Mouse (Mus musculus) embryonic facial prominence, embryonic 15.5 days (tissue): ENCODE results near the gene Coro2a. TPM values are rescaled to one million over a fixed set of nuclear protein-coding genes. Genes with fewer than 3 reads are reported as not detected.
A peak's percentile ranks its signal among the peaks of the same experiment; 100 is the strongest.

Source experiments
- ATAC-seq: fragments of 200-750 bp; cut with Nextera tagmentation; 2 replicates; pipeline ENCODE4 v1.8.0; 2017; ENCODE audit warnings: low read depth, moderate TSS enrichment; ENCODE audit not compliant: insufficient number of reproducible peaks, low FRiP score, low TSS enrichment
- H3K27ac ChIP-seq: fragments of 300-500 bp; sonication (generic); replicated peaks from 2 replicates; pipeline ENCODE4 v1.5.1; 2015; ENCODE audit warnings: mild to moderate bottlenecking, inconsistent platforms
- H3K27me3 ChIP-seq: fragments of 300-500 bp; sonication (generic); 2 replicates; pipeline ENCODE4 v1.6.1; 2015; ENCODE audit warnings: inconsistent platforms
- H3K36me3 ChIP-seq: fragments of 300-500 bp; sonication (generic); 2 replicates; pipeline ENCODE4 v1.6.1; 2015; ENCODE audit warnings: mild to moderate bottlenecking, inconsistent platforms
- H3K4me1 ChIP-seq: fragments of 300-500 bp; sonication (generic); 2 replicates; pipeline ENCODE4 v1.6.1; 2015; ENCODE audit warnings: inconsistent platforms
- H3K4me2 ChIP-seq: fragments of 300-500 bp; sonication (generic); replicated peaks from 2 replicates; pipeline ENCODE4 v1.6.1; 2015; ENCODE audit warnings: mild to moderate bottlenecking, inconsistent platforms
- H3K4me3 ChIP-seq: fragments of 300-500 bp; sonication (generic); replicated peaks from 2 replicates; pipeline ENCODE4 v1.5.1; 2015; ENCODE audit warnings: mild to moderate bottlenecking, inconsistent platforms
- H3K9ac ChIP-seq: fragments of 300-500 bp; sonication (generic); 2 replicates; pipeline ENCODE4 v1.6.1; 2015; ENCODE audit warnings: inconsistent platforms
- H3K9me3 ChIP-seq: fragments of 300-500 bp; sonication (generic); replicated peaks from 2 replicates; pipeline ENCODE4 v1.6.1; 2016; ENCODE audit warnings: inconsistent platforms
- WGBS: fragments of 180-500 bp; shearing (Covaris S2); methylation state at CpG from one replicate; pipeline ENCODE4 v1.1.7; 2015; 5-methylcytosine and 5-hydroxymethylcytosine counted together
- polyA plus RNA-seq: library from polyadenylated mRNA; unstranded; fragments of >200 nt; fragmentation: Nextera tagmentation; extraction: Ambion mirVana; gene quantifications from 2 replicates; pipeline ENCODE4 v1.2.1, GENCODE M21; 2015

Coro2a gene
- polyA plus RNA-seq, 1 experiment from 2014 or later, result 6.8 TPM

DNA sequence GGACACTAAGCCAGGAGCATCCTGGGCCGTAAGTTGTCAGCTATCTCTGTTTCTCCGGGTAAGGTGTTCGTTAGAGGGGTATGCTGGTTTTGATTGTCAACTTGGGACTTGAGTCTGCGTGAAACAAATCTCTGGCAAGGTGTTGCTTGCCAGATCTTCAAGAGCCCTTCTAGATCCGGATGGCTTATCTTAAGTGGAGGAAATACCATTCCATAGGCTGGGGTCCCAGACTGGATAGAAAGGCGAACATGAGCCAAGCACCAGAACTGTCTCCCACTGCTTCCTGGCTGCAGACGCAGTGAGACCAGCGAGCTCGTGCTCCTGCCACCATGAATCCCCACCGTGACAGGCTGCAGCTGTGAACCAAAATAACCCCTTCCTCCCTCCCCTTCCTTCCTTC lies 80.5 kb downstream of the Coro2a start:
- no peaks in the 10 kb centered on the region for H3K27me3 ChIP-seq
- 77% methylated on average over 10 of the region's 10 CpGs for WGBS
- ATAC-seq, result no peak
- H3K36me3 ChIP-seq, result no peaks in the 10 kb centered on the region
- H3K9me3 ChIP-seq, result no peaks in the 10 kb centered on the region
- H3K27ac ChIP-seq, result no peak overlapping the region
- H3K4me2 ChIP-seq, result no peak overlapping the region
- H3K9ac ChIP-seq, result no peak overlapping the region
- H3K4me1 ChIP-seq, result no peaks in the 10 kb centered on the region
- no peak overlapping the region for H3K4me3 ChIP-seq

GRCm38 (mm10) chr4:46520491-46520890 lies 81.5 kb downstream of the Coro2a start:
- Histone ChIP-seq H3K9me3 (no peaks in the 10 kb centered on the region), H3K27ac (no peak overlapping the region), H3K4me3 (no peak overlapping the region), H3K4me1 (no peaks in the 10 kb centered on the region), H3K9ac (no peak overlapping the region), H3K4me2 (no peak overlapping the region), H3K36me3 (no peaks in the 10 kb centered on the region), H3K27me3 (no peaks in the 10 kb centered on the region)
- 0 out of 2 replicates have a peak, but pooled peaks have one; percentile 34 for ATAC-seq
- WGBS, result 84% methylated on average over 2 of the region's 2 CpGs

GRCm38 (mm10) chr4:46507736-46508460 lies 94.1 kb downstream of the Coro2a start:
- H3K27ac ChIP-seq, result peak overlapping the region; percentile 68; the same call in 1 of the 2 replicates
- H3K4me3 ChIP-seq, result peak overlapping the region; percentile 71
- 0 out of 2 replicates have a peak, but pooled peaks have one; percentile 52 for ATAC-seq
- H3K36me3 ChIP-seq, result peaks cover 12% of the 10 kb centered on the region; the same call in 1 of the 2 replicates
- no peak overlapping the region for H3K9ac ChIP-seq
- H3K4me1 ChIP-seq, result peaks cover 14% of the 10 kb centered on the region
- H3K9me3 ChIP-seq, result no peaks in the 10 kb centered on the region
- H3K27me3 ChIP-seq, result peaks cover 9% of the 10 kb centered on the region
- 11% methylated on average over 16 of the region's 16 CpGs for WGBS
- peak overlapping the region; percentile 95 for H3K4me2 ChIP-seq

GRCm38 (mm10) chr4:46506801-46507610 lies 95.0 kb downstream of the Coro2a start:
- peak overlapping the region; percentile 39; the same call in 1 of the 2 replicates for H3K27ac ChIP-seq
- peak; percentile 97 for ATAC-seq
- H3K9me3 ChIP-seq, result no peaks in the 10 kb centered on the region
- H3K4me2 ChIP-seq, result peak overlapping the region; percentile 95
- peak overlapping the region; percentile 71 for H3K4me3 ChIP-seq
- H3K9ac ChIP-seq, result peak overlapping the region; percentile 59
- under 1% methylated on average over 84 of the region's 94 CpGs for WGBS
- peaks cover 21% of the 10 kb centered on the region; the same call in 1 of the 2 replicates for H3K36me3 ChIP-seq
- H3K27me3 ChIP-seq, result peaks cover 9% of the 10 kb centered on the region
- H3K4me1 ChIP-seq, result peaks cover 14% of the 10 kb centered on the region

DNA sequence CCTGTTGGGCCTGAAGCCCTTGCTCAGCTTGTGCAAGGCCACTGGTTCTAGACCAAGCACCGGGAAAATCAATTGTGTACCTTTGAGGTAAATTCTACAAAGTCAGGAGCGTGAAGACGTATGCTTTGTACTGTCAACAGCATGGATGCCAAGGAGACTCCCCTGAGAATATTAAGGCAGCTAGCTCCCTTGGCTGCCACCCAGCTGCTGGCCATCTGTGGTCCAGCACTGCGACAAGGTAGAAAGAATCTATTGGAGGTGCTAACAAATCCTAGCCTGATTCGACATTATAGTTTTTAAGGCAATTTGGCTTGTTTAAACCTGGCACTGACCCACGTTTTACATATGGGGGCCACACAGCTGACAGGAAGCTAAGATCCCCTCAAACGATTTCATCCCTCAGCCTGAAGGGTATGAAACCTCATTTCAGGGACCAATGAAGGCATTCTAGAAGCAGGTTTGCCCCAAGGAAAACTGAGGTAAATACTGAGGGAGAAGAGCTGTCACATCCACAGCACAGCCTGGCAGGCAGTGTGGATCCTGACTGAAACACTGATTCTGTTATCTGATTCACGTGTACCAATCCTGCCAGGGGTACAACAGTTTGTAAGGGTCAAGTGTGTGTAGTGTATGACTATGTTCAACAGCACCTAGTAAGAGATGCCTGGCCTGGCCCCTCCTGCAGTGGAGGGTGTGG lies 96.5 kb downstream of the Coro2a start:
- H3K9me3 ChIP-seq, result no peaks in the 10 kb centered on the region
- peaks cover 33% of the 10 kb centered on the region for H3K36me3 ChIP-seq
- H3K4me2 ChIP-seq, result no peak overlapping the region
- no peak overlapping the region for H3K4me3 ChIP-seq
- peaks cover 9% of the 10 kb centered on the region for H3K27me3 ChIP-seq
- peaks cover 14% of the 10 kb centered on the region for H3K4me1 ChIP-seq
- no peak overlapping the region for H3K27ac ChIP-seq
- ATAC-seq, result no peak
- 51% methylated on average over 8 of the region's 8 CpGs for WGBS
- no peak overlapping the region for H3K9ac ChIP-seq

DNA sequence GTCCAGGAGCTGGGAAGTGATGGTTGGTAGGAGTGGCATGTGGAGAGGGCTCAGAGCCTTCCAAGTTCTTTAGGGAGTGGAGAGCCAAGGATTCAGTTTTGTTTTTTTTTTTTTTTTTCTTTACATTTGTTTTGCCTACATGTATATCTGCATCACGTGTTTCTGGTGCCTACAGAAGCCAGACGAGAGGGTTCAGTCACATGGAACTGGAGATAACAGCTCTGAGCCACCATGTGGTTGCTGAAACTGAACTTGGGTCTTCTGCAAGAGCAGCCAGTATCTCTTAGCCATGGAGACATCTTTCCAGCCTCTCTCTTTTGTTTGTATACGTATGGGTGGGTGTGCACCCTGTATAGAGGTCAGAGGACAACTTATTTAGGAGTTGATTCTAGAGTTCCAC lies 98.1 kb downstream of the Coro2a start:
- Histone ChIP-seq H3K27me3 (peaks cover 9% of the 10 kb centered on the region), H3K4me2 (no peak overlapping the region), H3K9ac (no peak overlapping the region), H3K9me3 (no peaks in the 10 kb centered on the region), H3K4me3 (no peak overlapping the region), H3K4me1 (peaks cover 14% of the 10 kb centered on the region), H3K36me3 (peaks cover 48% of the 10 kb centered on the region), H3K27ac (no peak overlapping the region)
- ATAC-seq, result no peak
- 83% methylated on average over 3 of the region's 3 CpGs for WGBS

- Histone ChIP-seq H3K36me3 (peaks cover 48% of the 10 kb centered on the region), H3K9ac (no peak overlapping the region)
- WGBS, result 69% methylated on average over 16 of the region's 16 CpGs
These were observed 99.1 kb downstream of the Coro2a start for GRCm38 (mm10) chr4:46502606-46503502.

GRCm38 (mm10) chr4:46498976-46499375 lies 103.0 kb downstream of the Coro2a start:
- Histone ChIP-seq H3K36me3 (peaks cover 69% of the 10 kb centered on the region), H3K4me1 (no peaks in the 10 kb centered on the region), H3K9ac (no peak overlapping the region), H3K4me3 (no peak overlapping the region), H3K4me2 (no peak overlapping the region), H3K27ac (no peak overlapping the region), H3K9me3 (no peaks in the 10 kb centered on the region), H3K27me3 (no peaks in the 10 kb centered on the region)
- no peak for ATAC-seq
- 12% methylated on average over 4 of the region's 4 CpGs for WGBS

More at GRCm38 (mm10) chr4:46502606-46503502, 99.1 kb downstream of the Coro2a start:
- Histone ChIP-seq H3K9me3 (no peaks in the 10 kb centered on the region), H3K4me3 (no peak overlapping the region), H3K27ac (no peak overlapping the region), H3K4me1 (peaks cover 14% of the 10 kb centered on the region), H3K4me2 (no peak overlapping the region), H3K27me3 (peaks cover 9% of the 10 kb centered on the region)
- no peak for ATAC-seq

GRCm38 (mm10) chr4:46498511-46498910 lies 103.5 kb downstream of the Coro2a start:
- H3K4me3 ChIP-seq, result no peak overlapping the region
- H3K27me3 ChIP-seq, result no peaks in the 10 kb centered on the region
- H3K9ac ChIP-seq, result no peak overlapping the region
- H3K4me2 ChIP-seq, result no peak overlapping the region
- WGBS, result 78% methylated on average over 3 of the region's 3 CpGs
- ATAC-seq, result no peak
- H3K4me1 ChIP-seq, result no peaks in the 10 kb centered on the region
- peaks cover 70% of the 10 kb centered on the region for H3K36me3 ChIP-seq
- no peaks in the 10 kb centered on the region for H3K9me3 ChIP-seq
- H3K27ac ChIP-seq, result no peak overlapping the region

DNA sequence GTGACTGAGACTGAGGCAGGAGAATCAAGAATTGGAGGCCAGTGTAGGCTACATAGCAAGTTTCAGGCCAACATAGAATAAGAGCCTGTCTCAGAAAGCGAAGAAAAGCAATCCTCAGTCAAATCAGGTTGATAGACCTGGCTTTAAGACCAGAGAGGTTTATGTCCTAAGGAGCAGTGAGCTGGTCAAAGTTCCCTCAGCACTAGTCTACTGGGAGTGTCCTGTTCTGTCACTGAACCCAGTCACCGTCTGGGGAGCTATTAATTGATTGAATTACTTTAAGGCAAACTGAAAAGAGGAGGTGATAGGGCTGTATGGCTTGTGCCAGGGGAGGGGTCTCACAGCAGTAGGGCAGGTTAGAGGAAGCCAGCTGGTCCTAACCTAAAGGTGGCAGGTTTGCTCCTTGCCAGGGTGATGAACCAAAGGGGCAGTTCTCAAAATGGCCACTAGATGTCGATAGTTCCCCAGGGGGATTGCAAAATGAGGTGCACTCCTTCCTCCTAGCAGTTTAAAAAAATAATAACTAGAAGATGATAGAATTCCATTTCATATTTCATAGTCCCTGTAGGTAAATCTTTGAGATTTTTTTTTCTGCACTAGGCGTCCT lies 104.6 kb downstream of the Coro2a start:
- H3K27me3 ChIP-seq, result no peaks in the 10 kb centered on the region
- H3K27ac ChIP-seq, result no peak overlapping the region
- peaks cover 72% of the 10 kb centered on the region for H3K36me3 ChIP-seq
- no peak overlapping the region for H3K9ac ChIP-seq
- no peak overlapping the region for H3K4me3 ChIP-seq
- H3K9me3 ChIP-seq, result no peaks in the 10 kb centered on the region
- 40% methylated on average over 4 of the region's 4 CpGs for WGBS
- ATAC-seq, result no peak
- H3K4me2 ChIP-seq, result no peak overlapping the region
- H3K4me1 ChIP-seq, result no peaks in the 10 kb centered on the region
